Mouse (Mus musculus) kidney, postnatal 14 days (tissue): ENCODE data around the gene Ergic1.

Experiments
- DNase-seq: peaks from one replicate; pipeline ENCODE4 v3.0.0; 2022; ENCODE audit warnings: mixed read lengths

Ergic1 gene

DNA sequence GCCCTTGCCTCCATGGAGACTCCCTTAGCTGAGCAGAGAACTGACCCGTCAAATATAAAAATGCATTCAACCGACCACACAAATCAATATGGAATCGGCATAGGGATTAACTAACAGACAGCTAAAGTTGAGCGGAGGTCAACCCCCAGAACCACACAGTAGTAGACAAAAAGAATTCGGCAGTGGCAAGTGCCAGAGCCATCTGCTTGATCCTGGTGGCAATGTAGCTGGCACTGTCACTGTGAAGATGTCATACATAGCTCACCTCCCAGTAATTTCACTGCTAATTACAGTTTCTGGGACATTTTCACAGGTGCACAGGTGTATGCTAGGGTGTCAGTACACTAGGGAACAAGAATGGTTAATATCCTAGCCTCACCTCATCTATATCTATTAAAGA is 21.2 kb upstream of the Ergic1 start:
- DNase-seq: no peak

DNA sequence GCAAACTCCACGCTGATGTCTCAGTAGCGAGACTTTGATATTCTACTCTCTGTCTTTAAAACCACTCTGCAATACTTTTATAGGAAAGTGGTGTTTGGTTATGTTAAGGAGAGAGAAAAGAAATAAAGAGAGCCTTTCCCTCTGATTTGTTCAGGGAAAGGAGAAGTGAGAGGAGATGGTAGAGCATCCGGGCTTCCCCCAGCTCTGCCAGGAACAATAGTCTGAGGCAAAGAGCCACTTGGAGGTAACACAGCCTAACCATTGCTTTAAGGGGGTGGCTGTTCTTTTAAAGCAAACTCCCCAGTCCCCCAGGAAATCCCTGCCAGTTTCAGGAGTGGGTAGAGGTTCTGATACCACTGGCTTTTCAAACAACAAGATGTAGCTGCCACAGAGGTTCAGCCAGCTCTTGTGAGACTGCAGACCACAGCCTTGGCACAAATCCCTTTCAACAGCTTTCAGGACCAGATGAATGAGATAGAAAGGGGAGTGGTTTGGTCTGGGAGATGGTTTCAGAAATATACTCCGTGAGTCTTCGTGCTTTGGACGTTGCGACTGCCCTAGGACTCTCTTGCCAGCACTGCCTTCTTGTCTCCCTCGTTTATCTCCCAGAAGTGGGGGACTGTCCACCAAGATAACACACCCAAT is 16.8 kb upstream of the Ergic1 start:
- no peak for DNase-seq

DNA sequence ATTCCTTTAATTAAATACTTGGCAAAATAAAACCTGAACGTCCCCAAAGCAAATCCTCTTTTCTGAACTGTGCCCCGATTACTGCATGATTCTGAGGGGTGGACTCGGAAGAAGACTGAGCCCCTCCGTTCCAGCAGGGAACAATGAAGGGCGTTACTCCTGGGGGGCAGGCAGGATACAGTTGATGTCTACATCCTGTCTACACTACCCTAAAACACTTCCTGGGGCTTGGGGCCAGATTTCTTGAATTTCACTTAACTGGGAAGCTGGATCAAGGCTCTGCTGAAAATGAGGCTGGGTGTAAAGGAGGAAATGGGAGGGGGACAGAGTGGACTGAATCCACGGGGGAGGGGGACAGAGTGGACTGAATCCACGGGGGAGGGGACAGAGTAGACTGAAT is 13.5 kb upstream of the Ergic1 start:
- peak; percentile 84 for DNase-seq

DNA sequence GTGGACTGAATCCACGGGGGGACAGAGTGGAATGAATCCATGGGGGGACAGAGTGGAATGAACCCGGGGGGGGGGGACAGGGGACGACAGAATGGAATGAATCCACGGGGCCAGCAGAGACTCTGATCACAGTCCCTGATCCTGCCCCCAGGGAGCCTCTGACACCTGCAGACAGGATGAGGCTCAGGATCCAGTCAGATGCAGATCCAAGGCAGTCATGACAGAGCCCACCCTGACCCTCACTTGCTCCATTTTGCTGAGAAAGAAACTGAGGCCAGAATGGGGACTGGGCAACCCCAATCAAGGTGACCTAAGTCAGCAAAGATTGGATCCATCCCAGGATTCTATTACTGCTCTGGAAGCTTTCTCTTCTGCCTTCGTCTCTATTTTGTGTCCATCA is 12.7 kb upstream of the Ergic1 start:
- DNase-seq: no peak

DNA sequence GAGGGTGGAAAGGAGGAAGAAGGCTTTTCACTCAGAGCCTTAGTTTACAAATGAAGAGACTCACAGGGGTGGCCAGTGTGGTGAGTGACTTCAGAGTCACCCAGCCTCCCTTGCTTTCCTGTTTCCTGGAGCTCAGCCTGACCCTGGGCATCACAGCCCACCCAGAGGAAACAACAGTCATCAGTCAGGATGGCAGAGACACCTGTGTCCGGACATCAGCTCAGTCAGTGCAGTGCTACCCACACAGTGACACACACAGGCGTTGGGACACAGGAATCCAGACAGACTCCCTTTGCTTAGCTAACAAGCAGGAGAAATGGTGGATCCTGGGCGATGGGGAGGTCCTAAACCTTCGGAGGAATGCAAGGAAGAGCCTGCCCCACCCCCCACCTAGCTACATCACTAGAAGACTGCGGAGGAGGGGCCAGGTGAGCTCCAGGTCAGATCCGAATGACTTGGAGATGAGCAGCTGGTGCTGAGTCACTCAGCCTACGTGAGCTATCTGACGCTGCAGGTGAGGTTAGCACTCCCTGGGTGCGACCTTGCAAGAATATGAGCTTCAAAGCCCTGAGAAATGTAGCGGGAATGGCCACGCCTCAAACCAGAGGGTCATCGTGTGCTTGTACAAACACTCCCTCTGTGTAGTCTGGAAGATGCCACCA is 12.0 kb upstream of the Ergic1 start:
- DNase-seq: peak; percentile 61

DNA sequence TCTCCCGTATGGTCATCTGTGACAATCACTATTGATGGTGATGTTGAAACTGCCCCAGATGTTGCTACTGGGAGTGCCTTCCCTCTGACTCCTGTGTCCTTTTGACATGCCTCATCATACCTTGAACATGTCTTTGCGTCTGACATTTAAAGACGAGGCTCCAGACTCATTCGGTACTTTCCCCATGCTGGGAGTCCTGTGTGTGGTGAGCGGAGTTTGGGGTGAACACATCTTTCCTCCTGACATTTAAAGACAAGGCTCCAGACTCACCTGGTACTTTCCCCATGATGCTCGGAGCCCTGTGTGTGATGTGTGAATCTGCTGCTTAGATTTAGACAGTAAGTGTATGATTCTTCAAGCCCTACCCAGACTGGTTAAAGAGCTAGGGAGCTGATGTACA is 10.2 kb upstream of the Ergic1 start:
- DNase-seq: no peak

DNA sequence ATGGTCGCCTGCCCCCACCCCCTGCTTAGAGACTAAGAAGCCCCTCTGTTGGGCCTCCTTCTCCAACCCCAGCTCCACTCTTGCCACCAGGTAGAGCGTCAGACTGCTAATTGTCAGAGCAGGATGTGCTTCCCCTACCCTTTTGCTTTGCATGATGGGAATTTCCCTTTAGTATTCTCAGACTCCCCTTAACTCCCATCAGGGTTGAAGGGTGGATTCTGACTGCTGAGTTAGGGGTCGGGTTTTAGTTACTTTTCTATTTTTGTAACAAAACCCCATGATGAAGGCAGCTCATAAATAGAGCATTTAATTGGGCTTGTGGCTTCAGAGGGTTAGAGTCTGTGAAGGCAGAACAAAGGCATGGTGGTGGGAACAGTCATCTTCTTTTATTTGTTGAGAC is 8.3 kb upstream of the Ergic1 start:
- no peak for DNase-seq

DNA sequence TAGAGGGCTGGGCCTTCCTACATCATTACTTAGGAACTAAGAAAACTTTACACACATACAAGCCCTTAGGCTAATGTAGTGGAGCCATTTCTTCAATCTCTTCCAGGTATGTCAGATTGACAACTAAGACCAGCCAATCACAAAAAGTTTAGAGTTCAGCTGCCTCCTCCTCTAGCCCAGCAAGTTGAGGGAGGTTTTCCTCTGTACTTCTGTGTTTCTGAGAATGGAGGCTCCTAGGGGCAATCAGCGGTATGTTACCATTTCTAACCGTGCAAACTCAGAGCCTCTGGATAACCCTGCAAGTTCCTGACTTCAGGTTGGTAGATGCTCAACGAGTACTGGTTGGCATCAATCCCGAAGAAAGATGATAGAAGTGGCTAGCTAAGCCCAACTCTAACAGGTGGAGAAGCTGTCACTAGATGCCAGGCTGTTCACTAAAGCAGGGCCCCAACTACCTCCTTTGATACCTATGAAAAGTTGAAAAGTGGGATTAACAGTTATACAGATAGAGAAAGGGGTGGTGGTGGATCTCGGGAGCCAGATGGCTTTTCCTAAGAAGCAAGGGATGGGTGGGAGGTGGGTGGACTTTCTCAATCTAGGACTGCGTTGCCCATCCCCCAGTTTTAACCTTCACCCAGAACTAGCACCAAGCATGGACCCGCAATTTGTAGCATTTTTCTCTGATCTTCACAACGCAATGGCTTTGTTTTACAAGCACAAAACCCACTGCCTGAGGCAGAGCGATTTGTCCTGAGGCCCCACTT is 581 bp upstream of the Ergic1 start:
- DNase-seq: no peak

DNA sequence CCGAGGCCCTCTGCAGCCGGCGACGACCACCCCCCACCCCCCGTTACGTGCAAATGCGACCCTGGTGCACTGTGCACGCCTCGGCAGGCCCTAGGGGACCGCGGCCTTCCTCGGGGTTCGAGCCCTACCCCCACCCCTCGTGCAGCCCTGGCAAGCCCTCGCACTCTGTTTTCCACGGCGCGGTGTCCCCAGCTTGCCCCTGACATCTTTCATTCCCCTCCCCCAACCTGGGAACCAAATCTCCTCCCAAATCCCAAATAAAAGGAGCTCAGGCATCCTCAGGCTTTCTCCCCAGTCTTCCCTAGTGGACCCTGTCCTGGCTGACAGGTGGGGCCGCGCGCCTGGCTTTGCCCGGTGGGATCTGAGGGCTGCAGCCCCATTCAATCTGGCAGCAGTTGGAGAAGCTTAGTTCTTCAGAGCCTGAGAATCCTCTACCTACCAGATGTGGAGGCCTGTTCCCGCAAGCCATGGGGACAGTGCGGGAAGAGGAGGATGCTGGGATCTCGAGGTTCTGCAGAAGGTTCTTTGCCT is 427 bp downstream of the Ergic1 start, which contains the start of gene Dusp1:
TSS of gene Dusp1 (minus strand) at position 478 of the 531 bp plus-strand sequence.
- no peak for DNase-seq

DNA sequence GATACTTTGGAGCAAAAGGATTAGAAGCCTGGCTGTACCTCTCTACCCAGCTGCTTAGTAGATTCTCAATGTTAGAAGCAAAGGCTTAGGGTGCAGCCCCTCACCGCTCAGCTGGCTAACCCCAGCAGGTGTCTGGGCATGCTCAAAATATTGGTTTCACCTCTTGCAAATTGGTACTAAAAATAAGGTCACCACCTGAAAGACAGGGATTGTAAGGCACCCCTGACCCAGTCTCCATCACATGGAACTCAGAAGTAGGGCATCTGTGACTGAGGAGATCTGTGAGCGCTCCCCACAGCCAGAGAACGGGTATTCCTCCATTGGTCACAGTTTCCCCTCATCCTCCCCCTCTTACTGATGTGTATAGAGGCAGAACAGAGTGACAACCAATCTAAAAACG is 1.0 kb downstream of the Ergic1 start:
- DNase-seq: no peak

DNA sequence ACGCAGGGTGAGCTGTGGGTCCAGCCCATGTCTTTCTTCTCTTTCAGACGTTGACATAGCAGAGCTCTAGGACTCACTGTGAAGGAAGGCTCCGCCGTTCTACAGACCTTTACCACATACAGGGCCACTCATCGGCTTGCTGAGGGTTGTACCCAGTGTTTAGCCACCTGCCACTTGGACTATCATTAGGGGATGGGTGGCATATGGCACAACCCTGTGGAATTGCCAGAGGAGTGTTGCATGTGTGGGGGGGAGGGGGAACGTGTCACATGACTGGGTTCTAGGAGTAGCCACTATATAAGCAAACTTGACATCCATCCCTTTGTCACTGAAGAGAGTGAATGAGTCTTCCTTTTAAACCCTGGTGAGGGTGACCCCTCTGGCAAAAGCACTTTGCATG is 2.2 kb downstream of the Ergic1 start:
- no peak for DNase-seq

DNA sequence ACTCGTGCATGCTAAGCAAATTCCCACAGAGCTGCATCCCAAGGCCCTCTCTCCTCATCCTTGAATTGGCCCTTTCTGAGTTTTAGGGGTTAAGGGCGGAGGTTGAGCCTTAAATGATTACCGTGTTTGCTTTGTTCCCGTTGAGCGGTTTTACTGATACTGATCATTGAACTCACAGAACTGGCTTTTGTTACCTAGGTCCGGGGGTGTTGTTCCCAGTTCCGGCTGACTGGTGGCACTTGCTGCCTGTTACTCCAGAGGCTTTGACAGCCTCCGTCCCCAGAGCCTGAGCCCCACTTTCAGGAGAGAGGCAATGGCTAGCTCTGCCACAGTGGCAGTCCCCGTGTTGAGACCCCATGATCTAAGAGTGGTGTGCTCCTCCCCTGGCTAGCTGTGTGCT is 3.1 kb downstream of the Ergic1 start:
- DNase-seq: no peak

DNA sequence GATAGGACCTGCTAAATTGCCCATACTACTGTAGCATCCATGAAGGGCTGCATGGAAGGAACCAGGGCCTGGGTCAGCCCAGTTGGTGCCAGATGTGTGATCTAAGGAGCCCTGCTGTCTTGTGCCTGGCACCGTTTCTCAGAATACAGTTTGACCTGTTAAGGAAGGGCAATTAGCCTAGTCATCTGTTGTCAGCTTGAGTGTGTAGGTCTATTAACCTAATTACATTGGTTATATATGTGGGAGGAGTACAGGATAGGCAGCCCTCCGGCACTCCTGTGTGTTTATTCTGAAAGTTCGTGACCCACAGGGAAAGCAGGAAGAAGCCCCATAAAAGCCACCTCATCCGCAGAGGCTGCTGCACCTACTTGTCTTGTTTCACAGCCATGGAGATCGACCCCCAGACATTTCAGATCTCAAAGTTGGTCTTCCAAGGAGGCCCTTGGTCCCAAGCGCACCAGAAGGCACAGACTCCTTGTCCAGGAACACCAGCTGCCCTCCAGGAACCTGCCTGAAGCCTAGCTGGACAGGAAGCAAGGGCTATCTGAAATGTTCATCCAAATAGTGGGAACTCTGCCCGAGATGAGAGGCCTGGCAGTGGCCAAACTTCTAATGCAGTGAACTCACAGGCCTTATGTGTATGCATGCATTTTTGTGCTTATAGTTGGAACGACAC is 6.0 kb downstream of the Ergic1 start:
- DNase-seq: no peak

DNA sequence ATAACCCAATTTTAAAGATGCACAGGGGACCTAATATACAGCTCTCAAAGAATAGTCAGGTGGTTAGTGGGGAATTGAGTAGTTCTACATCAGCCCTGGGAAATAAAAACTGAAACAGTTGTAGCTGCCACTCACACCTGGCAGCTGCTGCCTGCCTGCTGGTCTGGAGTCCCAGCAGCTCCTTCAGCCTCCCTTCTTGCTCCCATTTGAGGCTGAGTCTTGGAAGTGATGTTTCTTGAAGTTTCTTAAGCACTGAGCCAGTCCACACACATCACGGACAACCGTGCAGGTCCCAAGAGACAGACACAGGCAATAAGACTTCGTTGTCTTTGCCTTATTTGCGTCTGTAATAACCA is 6.5 kb downstream of the Ergic1 start:
- no peak for DNase-seq

DNA sequence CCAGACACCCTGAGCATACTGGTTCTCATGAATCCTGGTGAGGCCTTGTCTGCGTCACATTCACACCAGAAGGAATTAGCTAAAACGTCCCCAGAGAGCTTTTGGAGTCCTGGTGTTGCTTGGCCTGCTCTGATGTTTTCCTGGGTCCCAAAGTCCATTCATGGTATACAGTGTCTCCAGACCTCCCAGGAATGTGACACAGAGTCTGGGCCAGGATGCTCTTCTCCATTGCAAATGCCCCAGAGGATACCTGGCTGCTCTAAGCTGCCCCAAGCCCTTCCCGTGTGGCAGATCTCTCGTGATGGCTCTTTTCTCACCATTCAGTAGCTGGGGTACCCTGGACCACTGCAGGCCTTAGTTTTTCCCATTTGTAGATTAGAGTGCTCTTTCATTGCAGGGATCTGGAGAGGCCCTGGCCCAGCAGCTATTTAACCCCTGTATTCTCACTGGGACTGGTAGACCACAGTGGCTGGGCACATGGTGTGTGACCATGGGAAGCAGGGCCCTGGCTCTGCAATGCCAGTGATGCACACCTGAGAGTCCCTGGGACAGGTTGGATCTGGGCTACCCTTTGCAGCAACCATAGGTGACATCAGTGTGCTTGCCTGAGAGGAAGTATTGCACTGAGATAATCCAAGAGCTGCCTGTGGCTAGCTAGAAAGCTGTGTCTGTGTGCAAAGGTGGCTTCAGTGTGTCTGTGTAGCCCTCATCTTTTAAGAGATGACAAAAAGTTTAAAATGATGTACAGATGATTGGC is 8.5 kb downstream of the Ergic1 start:
- DNase-seq: no peak

DNA sequence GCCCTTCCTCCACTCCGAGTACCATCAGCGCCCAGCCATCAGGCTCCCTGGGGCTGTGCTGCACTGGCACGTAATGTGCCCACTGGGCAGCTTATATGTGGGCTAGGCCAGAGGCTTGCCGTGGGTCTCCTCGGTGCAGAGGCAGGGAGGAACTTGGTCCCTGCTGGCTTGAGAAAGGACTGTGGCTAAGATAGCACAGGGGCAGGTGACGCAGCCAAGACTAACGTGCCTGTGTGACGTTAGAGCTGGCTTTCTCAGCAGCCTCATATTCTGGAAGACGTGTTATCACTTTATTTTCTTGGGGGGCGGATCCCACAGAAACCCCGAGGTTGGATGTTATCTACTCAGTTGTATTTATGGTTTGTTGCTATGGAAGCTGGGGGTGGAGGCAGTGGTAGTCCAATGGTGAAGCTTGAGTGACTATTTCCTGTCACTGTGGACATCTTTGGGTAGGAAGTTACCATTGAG is 9.4 kb downstream of the Ergic1 start:
- no peak for DNase-seq

DNA sequence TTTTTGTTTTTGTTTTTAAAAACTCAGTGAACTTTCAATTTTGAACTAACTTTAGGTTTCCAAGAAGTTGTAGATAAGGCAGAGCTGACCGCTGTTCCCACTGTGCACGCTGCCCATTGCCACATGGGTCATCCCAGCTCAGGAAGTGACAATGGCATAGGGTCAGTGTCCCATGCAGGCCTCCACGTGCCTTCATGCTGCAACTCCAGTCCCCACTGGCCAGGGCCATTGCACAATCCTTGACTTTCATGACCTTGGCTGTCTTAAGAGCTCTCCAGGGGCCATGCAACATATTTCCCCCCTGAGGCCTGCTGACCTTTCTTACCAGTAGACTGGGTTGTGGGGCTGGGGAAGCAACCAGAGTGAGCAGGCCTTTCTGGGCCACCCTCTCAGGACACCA is 10.1 kb downstream of the Ergic1 start:
- DNase-seq: peak; percentile 66

DNA sequence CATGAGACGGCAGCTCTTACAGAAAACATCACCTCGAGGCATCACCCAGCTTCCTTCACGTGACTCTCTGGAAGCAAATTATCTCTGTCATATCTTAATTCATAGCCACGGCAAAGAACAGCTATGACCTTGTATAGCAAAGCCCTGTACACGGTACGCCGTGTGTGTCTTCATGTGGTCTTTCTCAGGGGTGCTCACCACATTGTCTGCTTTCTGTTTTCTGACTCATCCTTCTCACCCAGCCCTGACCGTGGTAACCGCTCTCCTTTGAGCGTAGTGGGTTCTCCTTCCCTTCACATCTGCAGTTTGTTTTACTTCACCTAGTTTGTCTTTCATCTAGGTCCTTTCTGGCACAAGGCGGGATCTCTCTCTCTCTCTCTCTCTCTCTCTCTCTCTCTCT is 11.0 kb downstream of the Ergic1 start:
- DNase-seq: no peak

DNA sequence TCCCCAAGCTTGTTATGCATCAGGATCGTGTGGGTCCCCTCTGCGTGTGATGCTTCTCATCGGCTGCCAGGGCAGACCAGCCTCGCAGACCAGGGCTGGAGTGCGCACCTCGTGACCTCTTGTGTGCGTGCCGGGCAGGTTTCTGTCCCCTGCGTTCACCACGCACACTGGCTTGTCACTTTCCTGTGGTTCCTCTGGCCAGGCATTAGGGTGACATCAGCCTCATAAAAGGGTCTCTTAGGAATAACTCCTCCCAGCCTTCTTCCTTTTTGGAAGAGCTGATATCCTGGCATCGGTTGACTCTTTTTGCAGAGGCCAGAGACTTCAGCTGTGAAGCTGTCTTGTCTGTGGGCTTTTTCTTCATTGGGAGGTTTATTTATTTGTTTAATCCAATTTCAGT is 12.8 kb downstream of the Ergic1 start:
- no peak for DNase-seq

DNA sequence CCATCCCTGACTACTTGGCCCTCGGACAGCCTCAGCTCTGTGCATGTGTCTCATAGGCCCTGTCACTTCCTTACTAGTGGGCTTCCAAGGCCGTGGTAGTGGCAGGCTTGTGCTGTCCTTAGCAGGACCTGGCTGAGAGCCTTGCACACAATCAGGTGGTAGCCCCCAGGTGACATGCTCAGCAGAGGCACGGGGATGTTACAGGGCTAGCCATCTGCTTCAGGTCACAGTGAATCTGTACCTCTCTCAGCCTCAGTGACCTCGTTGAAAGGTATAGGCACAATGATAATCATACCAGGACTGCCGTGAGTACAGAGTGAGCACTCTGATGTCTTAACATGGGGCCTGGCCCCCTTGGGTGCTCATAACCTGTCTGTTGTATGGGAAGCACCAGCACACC is 13.4 kb downstream of the Ergic1 start:
- DNase-seq: no peak

DNA sequence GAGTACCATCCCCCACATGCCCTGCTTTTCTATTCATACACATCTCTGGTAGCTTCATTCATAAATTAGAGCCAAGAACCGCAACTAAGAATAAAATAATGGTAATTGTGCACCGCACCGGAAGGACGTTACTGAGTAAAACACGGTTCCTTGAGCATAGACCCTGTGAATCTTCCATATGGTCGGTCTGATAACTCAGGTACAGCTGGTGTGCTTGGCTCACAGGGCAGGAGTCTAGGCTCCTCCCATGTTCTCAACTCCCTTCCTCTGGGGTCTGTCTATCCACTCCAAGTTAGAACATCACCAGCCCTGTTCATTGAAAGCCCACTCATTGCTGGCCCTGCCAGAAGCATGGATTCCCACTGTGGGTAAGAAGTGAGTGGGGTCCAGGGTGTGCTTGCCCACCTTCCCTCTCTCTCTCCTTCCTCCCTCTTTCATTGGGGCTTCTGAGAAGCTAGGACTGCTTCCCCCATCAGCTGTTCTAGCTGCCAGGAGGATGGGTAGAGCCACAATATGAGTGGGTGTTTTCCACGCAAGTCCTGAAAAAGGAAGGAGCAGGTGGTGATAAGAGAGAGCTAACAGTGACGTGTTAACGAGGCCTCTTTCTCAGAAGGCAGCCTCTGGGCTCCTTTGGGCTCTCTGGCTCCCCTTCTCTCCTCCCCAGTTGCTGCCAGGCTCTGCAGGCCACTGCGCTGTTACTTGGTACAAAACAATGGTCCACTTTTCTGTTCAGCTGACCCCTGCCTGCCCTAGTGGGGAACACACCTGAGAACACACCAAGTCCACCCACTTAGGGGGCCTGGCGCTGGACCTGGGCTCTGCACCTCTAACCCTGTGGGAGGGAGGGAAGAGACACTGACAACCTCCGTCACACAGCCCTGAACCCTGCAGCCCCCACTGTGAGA is 14.7 kb downstream of the Ergic1 start:
- DNase-seq: no peak
